Mouse (Mus musculus) gastrocnemius, postnatal 25 days (tissue): ENCODE data around the gene Cbll1. TPM values are rescaled to one million over a fixed set of nuclear protein-coding genes. Genes with fewer than 3 reads are reported as not detected.
"Not testable (repeated sequence)": the region's sequence is repeated elsewhere in the genome, so short reads cannot be mapped to it uniquely, and the experiment has no call there.

Experiments used
- DNase-seq: peaks from one replicate; pipeline ENCODE4 v3.0.0; 2022
- total RNA-seq, 2 experiments: library from RNA; stranded (reverse); gene quantifications; 1 replicate in 1 of 2; 2 replicates in 1 of 2; pipeline ENCODE4 v1.2.3; 2021

Cbll1 gene
- total RNA-seq, 2 experiments from 2014 or later: 8.0 to 9.4 TPM

DNA sequence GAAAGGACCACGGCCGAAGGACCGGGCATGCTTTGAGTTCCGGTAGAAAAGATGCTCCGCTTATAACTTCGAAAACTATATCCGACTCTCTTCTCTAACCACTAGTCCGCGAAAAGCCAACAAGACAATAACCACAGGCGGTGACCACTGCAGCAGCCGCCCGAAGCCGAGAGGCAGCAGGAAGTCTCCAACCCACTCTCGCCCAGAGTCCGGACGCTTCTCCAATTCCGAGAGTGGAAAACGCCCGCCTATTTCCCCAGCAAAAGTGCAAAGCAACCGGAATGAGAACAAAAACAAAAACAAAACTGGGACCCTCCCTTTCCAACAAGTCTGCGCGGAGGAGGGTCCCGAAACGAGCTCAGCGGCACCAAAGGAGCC, 491 bp downstream of the Cbll1 start:
- no peak for DNase-seq

DNA sequence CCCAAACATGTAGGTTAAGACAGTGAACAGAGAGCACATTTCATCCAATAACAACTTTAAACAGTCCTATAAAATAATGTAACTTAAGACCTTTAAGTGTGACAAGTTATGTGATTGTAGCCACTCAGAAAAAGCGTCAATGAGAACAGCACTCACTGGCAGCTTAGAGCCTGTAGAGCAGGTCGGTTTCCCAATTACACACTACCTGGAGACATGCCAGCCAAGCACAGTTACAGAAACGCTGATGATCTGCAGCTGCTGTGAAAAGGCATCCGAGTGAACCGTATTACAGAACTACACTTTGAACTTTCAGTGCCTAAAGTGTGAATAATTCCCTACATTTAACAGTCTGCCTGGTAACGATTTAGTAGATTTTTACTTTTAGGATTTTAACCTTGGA, 13.0 kb downstream of the Cbll1 start:
- DNase-seq: no peak

GRCm38 (mm10) chr12:31478182-31478581, 21.2 kb downstream of the Cbll1 start:
- not testable (repeated sequence) for DNase-seq

GRCm38 (mm10) chr12:31462615-31463014, 36.8 kb downstream of the Cbll1 start:
- no peak for DNase-seq

- no peak for DNase-seq
These were observed 38.0 kb downstream of the Cbll1 start for GRCm38 (mm10) chr12:31461371-31461770.

DNA sequence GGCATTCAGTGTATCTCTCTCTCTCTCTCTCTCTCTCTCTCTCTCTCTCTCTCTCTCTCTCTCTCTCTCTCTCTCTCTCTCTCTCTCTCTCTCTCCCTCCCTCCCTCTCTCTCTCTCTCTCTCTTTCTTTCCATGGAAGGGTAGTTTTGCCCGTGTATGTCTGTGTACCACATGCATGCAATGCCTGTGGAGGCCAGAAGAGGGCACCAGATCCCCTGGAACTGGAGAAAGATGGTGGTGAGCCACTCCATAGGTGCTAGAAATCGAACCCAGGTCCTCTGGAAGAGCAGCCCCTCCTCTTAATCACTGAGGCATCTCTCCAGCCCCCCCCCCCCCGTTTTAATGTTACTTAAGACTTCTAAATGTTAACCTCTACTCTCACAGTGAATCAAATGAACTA, 39.1 kb downstream of the Cbll1 start:
- DNase-seq: not testable (repeated sequence)

GRCm38 (mm10) chr12:31458474-31458873, 40.9 kb downstream of the Cbll1 start:
- DNase-seq: no peak

DNA sequence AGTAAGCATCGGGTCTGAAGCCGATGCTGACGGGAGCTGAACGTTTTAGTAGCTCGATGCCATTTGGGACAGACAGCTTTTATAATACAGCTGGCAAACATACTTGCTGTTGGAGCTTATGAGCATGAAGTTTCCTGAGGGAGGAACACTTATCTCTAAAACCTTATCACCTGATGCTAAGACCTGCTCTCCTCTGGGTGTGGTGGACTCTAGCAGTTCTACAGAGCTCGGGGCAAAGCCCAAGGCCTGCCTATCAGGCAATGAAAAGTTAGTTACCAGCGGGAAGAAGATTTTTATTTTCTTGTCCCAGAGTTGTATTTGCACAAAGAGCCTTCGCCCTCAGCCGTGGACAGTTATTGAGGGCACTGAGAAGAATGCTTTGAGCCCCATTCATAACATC, 43.1 kb downstream of the Cbll1 start:
- DNase-seq: no peak

DNA sequence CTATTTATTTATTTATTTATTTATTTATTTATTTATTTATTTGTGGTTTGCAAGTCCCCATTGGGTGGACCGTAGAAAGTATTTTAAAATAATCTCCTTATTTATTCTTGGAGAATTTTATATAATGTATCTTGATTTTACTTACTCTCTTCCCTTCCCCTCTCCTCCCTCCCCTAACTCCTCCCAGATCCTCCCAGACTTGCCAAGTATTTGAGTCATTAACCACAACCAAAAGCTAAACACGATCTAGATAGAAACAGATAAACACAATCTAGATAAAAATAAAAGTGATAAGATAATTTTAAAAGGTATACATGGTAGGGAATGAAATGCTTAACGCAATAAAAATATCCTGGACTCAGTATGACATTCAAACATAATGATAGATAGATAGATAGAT, 50.1 kb downstream of the Cbll1 start:
- DNase-seq: no peak

DNA sequence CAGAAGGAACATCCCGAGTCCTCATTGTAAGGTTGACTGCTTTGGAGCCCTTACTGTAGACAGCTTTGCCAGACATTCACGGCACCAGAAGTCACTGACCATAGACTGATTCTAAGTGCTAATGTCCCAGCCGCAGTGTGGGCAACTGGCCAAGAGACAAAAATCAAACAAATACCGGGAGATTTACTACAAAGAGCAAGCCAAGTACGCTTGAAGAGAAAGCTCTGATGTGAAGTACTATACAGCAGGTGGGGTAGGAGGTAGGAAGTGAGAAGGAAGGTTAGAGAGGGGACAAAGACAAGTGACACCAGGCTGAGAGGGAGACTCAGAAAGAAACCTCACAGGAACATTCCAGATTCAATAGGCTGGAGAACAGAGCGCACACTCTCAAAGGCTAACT, 54.6 kb downstream of the Cbll1 start:
- no peak for DNase-seq

- no peak for DNase-seq
These were observed 55.3 kb downstream of the Cbll1 start for GRCm38 (mm10) chr12:31444131-31444546.

DNA sequence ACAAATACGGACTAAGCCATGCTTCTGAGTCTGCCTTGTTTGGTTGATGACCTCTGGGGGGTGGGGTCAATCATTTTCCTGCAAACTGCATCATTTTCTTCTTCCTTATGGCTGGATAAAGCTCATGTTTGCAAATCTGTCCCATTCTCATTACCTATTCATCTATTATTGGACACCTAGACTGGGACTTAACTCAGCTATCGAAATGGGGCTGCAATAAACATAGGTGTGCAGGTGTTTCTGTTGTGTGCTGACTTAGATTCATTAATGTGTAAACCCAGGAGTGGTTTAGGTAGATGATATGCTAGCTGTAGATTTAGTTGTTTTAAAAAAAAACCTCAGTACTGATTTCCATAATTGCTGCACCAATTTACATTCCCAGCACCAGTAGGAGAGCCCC, 59.8 kb downstream of the Cbll1 start:
- DNase-seq: no peak

GRCm38 (mm10) chr12:31437791-31438190, 61.6 kb downstream of the Cbll1 start:
- no peak for DNase-seq

Other genes with a start within 250 kb of the Cbll1 start
- 10 to 100 TPM; 31.7 to 32.2 TPM for gene Lamb1, start 234.4 kb downstream of the Cbll1 start, total RNA-seq
- gene Dld, start 148.2 kb downstream of the Cbll1 start, total RNA-seq: 100 to 1,000 TPM; 207 to 215 TPM
- not detected for gene Slc26a3, start 108.7 kb downstream of the Cbll1 start, total RNA-seq
- not detected for gene Slc26a4, start 60.4 kb upstream of the Cbll1 start, total RNA-seq
- gene Bcap29, start 135.0 kb upstream of the Cbll1 start, total RNA-seq: 10 to 100 TPM; 24.2 to 28.2 TPM
- gene Dus4l, start 155.2 kb upstream of the Cbll1 start, total RNA-seq: 1 to 10 TPM; 3.7 to 5.8 TPM
- gene Cog5, start 155.3 kb upstream of the Cbll1 start, total RNA-seq: 10 to 100 TPM; 19.4 to 21.2 TPM
- not detected for gene Gpr22, start 214.3 kb upstream of the Cbll1 start, total RNA-seq